Mouse (Mus musculus) E14TG2a.4 (cell line): ENCODE measurements around the gene Rasgrp2.

Source experiments
- CTCF ChIP-seq: conservative IDR thresholded peaks from 2 replicates; pipeline ENCODE4 v1.5.1; 2014; ENCODE audit warnings: low read length
- NANOG ChIP-seq: IDR thresholded peaks from 2 replicates; pipeline ENCODE4 v1.6.1; 2014; ENCODE audit warnings: borderline replicate concordance, low read length, mixed read lengths

DNA sequence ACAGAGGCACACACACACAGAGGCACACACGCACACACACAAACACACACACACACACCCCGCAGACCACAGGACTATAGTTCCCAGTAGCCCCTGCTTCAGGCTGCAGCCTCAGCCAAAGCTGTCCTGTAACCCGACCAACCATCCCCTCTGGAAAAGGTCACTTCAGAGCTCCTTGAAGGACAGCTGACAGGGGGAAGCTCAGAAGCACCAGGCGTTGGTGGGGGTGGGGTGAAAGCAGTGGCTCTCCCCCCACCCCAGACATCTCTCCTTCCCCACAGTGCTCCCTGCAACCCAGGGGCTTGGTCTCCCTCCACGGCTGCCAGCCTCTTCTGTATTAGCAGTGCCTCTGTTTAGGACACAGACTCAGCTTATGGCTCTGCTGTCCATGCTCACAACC, 15.7 kb upstream of the Rasgrp2 start:
- TF ChIP-seq CTCF (no peak), NANOG (no peak)
